Comparison of ENCODE assay signal across 20 mouse cellular contexts in the genomic region with DNA sequence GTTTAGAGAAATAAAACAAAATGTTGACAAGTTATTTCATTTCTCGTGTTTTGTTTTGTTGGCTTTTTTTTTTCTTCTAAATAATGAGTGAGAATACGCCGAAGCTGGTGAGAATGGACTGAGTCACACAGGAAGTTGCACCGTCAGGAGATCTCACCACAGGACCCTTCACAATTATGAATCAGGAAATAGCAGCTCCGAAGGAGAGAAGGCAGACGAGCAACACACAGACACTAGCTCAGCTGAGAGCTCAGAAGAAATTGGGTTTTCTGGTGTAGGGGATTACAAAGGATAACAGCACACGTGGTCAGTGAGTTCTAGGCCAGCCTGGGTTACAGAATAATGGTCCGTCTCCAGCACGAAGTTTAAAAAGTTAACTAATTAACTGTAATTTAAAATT. TPM values are rescaled to one million over a fixed set of nuclear protein-coding genes. Genes with fewer than 3 reads are reported as not detected.
DNase-seq lines count a peak whose midpoint lies in the region; ATAC-seq and TF ChIP-seq lines count a peak whose summit lies in the region.
"Had no signal": no experiment of that assay in that cellular context is flagged by ENCODE, and none has a peak within 500 bp of the region (broad histone marks: within the 10 kb centered on the region; RNA-seq: fewer than 3 reads in every experiment).

No protein-coding gene starts in this region.

- TF ChIP-seq EP300 in CH12.LX (IDR thresholded peaks at IDR 0.05; ENCODE audit: low read length): no peak

- H3K36me3 ChIP-seq in CH12.LX (replicated peaks in 1 of 2; ENCODE audit: control insufficient read depth in 1 of 2, insufficient read depth in 1 of 2, low read length in 1 of 2): peaks cover 0 to 7% of the 10 kb centered on the region in 2 experiments

- DNase-seq in 3T3-L1 (ENCODE audit: low read depth, low spot score) (peak; percentile 67), CH12.LX (ENCODE audit: extremely low read depth) (no peak), adipocyte (ENCODE audit: low spot score) (no peak)
- no peak for DNase-seq in left cerebral cortex, adult 8-10 months (ENCODE audit: low spot score in 2 of 2)
- DNase-seq in layer of hippocampus, postnatal 36 days: no peak
- DNase-seq in urinary bladder, postnatal 14 days (ENCODE audit: low spot score): no peak
- DNase-seq: cerebellum, adult 9-11 months; gastrocnemius, postnatal 14 days; heart, postnatal 10 days; kidney, adult 2 months; kidney, postnatal 25 days; liver, postnatal 0 days; lung, postnatal 14 days; spleen, adult 18-20 months had no signal

- no peak overlapping the region for H3K27ac ChIP-seq in CH12.LX (ENCODE audit: insufficient read depth, low read depth)
- H3K27ac ChIP-seq: heart, embryonic 10.5 days; hindbrain, embryonic 14.5 days; limb, embryonic 15.5 days; midbrain, embryonic 13.5 days had no signal

- H3K27me3 ChIP-seq in CH12.LX (replicated peaks): no peaks in the 10 kb centered on the region
- H3K27me3 ChIP-seq: limb, embryonic 15.5 days; midbrain, embryonic 13.5 days had no signal

- H3K4me2 ChIP-seq in CH12.LX (ENCODE audit: insufficient read depth, low read depth, poor library complexity, severe bottlenecking): no peak overlapping the region
- H3K4me2 ChIP-seq: hindbrain, embryonic 14.5 days; limb, embryonic 15.5 days; midbrain, embryonic 13.5 days had no signal

- in situ Hi-C loops in CH12.LX (cut with MboI; ENCODE audit: low pct_ligation_motif_present, low pct_unique_long_range_greater_than_20kb, low sequenced_read_pairs): no loop called here

- TF ChIP-seq CTCF in CH12.LX (conservative IDR thresholded peaks at IDR 0.05 in 1 of 2, IDR thresholded peaks at IDR 0.05 in 1 of 2; ENCODE audit: low read depth in 2 of 2, low read length in 2 of 2): no peak

- peak; percentile 98 for ATAC-seq in granulocyte monocyte progenitor cell, adult 5-6 weeks (replicated peaks; ENCODE audit: poor library complexity, severe bottlenecking)
- peak; percentile 58; the same call in 1 of the 2 replicates for ATAC-seq in monocyte, adult 5-6 weeks (replicated peaks; ENCODE audit: insufficient number of reproducible peaks, low FRiP score, low TSS enrichment, poor library complexity, severe bottlenecking)
- ATAC-seq: liver, postnatal 0 days; midbrain, embryonic 13.5 days had no signal

- no peaks in the 10 kb centered on the region for H3K9me3 ChIP-seq in CH12.LX (replicated peaks; ENCODE audit: low read length)
- H3K9me3 ChIP-seq: heart, embryonic 10.5 days; limb, embryonic 15.5 days; midbrain, embryonic 13.5 days had no signal

- no peak overlapping the region for H3K9ac ChIP-seq in CH12.LX (ENCODE audit: insufficient read depth, low read depth)
- H3K9ac ChIP-seq: hindbrain, embryonic 14.5 days; limb, embryonic 15.5 days; liver, postnatal 0 days; midbrain, embryonic 13.5 days had no signal

- no peaks in the 10 kb centered on the region for H3K79me2 ChIP-seq in CH12.LX (replicated peaks; ENCODE audit: control insufficient read depth, extremely low read depth, insufficient read depth, poor library complexity, severe bottlenecking)

- H3K4me1 ChIP-seq in CH12.LX (ENCODE audit: control insufficient read depth in 1 of 2, insufficient read depth in 2 of 2): peaks cover 0 to 6% of the 10 kb centered on the region in 2 experiments; a peak in 3 of 4 replicates
- H3K4me1 ChIP-seq: heart, embryonic 10.5 days; limb, embryonic 15.5 days; midbrain, embryonic 13.5 days had no signal

- TF ChIP-seq RAD21 in CH12.LX (IDR thresholded peaks at IDR 0.05; ENCODE audit: low read depth, low read length): no peak

- dilution Hi-C loops in CH12.LX (cut with MboI; ENCODE audit: extremely low pct_ligation_motif_present, extremely low pct_unique_long_range_greater_than_20kb, low sequenced_read_pairs): no loop called here

- no peak overlapping the region for H3K4me3 ChIP-seq in CH12.LX (replicated peaks in 1 of 3; ENCODE audit: low read depth in 2 of 3, low read length in 2 of 3, poor library complexity in 1 of 3)
- H3K4me3 ChIP-seq: heart, embryonic 10.5 days; limb, embryonic 15.5 days; midbrain, embryonic 13.5 days had no signal

- no peak for TF ChIP-seq POLR2A in CH12.LX (IDR thresholded peaks at IDR 0.05; ENCODE audit: low read depth, low read length)

TF ChIP-seq in CH12.LX, 34 proteins besides CTCF, POLR2A, EP300 and RAD21:
- TF ChIP-seq ELF1 (IDR thresholded peaks at IDR 0.05; ENCODE audit: low read depth, low read length) (0 out of 2 replicates have a peak, but pooled peaks have one; percentile 13), ZMIZ1 (IDR thresholded peaks at IDR 0.05; ENCODE audit: low read depth, low read length) (no peak)
TF ChIP-seq in CH12.LX: peak in this region for 1.

RNA-seq across cellular contexts. Expression of a gene that starts 1.9 kb away (rescaled TPM):
- total RNA-seq in CH12.LX (2012; rRNA removed): 121 and 130 TPM in 2 replicates
- 84.8 and 89.9 TPM in 2 replicates for total RNA-seq in CH12.LX (2014; rRNA removed)
- polyA plus RNA-seq in CH12.LX (2012; ENCODE audit: insufficient read length, low read depth): 145 and 190 TPM in 2 replicates
- 172 and 204 TPM in 2 replicates for total RNA-seq in granulocyte monocyte progenitor cell, adult 5-6 weeks (2014; fragmentation: Nextera tagmentation)
- 244 and 247 TPM in 2 replicates for total RNA-seq in granulocyte monocyte progenitor cell, adult 5-6 weeks (2017)
- total RNA-seq in monocyte, adult 5-6 weeks (2017): 44.6 to 108 TPM (median 56.9 TPM) in 3 replicates
- 10 to 100 TPM; 39.7 to 41.3 (median 40.5) TPM for total RNA-seq in left cerebral cortex, adult 8-10 months (2022)
- 10 to 100 TPM; 34.0 to 35.1 TPM for total RNA-seq in layer of hippocampus, postnatal 36 days (2021)

RNA-seq across cellular contexts. Expression of a gene that starts 15.0 kb away (rescaled TPM):
- total RNA-seq in CH12.LX (2012; rRNA removed) (1.6 and 2.0 TPM in 2 replicates), CH12.LX (2014; rRNA removed) (0.84 and 1.3 TPM in 2 replicates)
- polyA plus RNA-seq in CH12.LX (2012; ENCODE audit: insufficient read length, low read depth): 1.4 and 3.2 TPM in 2 replicates
- 3.7 and 11.0 TPM in 2 replicates for total RNA-seq in granulocyte monocyte progenitor cell, adult 5-6 weeks (2014; fragmentation: Nextera tagmentation)
- total RNA-seq in granulocyte monocyte progenitor cell, adult 5-6 weeks (2017): 3.2 and 3.4 TPM in 2 replicates
- 1.6 to 4.4 TPM (median 3.5 TPM) in 3 replicates for total RNA-seq in monocyte, adult 5-6 weeks (2017)
- 1 to 10 TPM; 2.0 to 3.4 (median 2.7) TPM for total RNA-seq in left cerebral cortex, adult 8-10 months (2022)
- 1 to 10 TPM; 1.2 to 2.8 TPM for total RNA-seq in layer of hippocampus, postnatal 36 days (2021)

RNA-seq across cellular contexts. Expression of a gene that starts 41.0 kb away (rescaled TPM):
- total RNA-seq in CH12.LX (2012; rRNA removed): 98.7 and 103 TPM in 2 replicates
- 42.1 and 43.9 TPM in 2 replicates for total RNA-seq in CH12.LX (2014; rRNA removed)
- polyA plus RNA-seq in CH12.LX (2012; ENCODE audit: insufficient read length, low read depth): 83.6 and 94.8 TPM in 2 replicates
- total RNA-seq in granulocyte monocyte progenitor cell, adult 5-6 weeks (2014; fragmentation: Nextera tagmentation): 44.8 and 73.4 TPM in 2 replicates
- 44.5 and 46.0 TPM in 2 replicates for total RNA-seq in granulocyte monocyte progenitor cell, adult 5-6 weeks (2017)
- 21.9 to 41.1 TPM (median 25.6 TPM) in 3 replicates for total RNA-seq in monocyte, adult 5-6 weeks (2017)
- 10 to 100 TPM; 55.3 to 68.0 (median 56.9) TPM for total RNA-seq in left cerebral cortex, adult 8-10 months (2022)
- 10 to 100 TPM; 61.1 to 65.8 TPM for total RNA-seq in layer of hippocampus, postnatal 36 days (2021)

RNA-seq across cellular contexts. Expression of a gene that starts 54.2 kb away (rescaled TPM):
- 128 and 202 TPM in 2 replicates for total RNA-seq in CH12.LX (2012; rRNA removed)
- total RNA-seq in CH12.LX (2014; rRNA removed): 101 and 102 TPM in 2 replicates
- 64.2 and 70.6 TPM in 2 replicates for polyA plus RNA-seq in CH12.LX (2012; ENCODE audit: insufficient read length, low read depth)
- 11.6 and 14.7 TPM in 2 replicates for total RNA-seq in granulocyte monocyte progenitor cell, adult 5-6 weeks (2014; fragmentation: Nextera tagmentation)
- 5.9 and 8.0 TPM in 2 replicates for total RNA-seq in granulocyte monocyte progenitor cell, adult 5-6 weeks (2017)
- 55.1 to 94.2 TPM (median 67.6 TPM) in 3 replicates for total RNA-seq in monocyte, adult 5-6 weeks (2017)
- total RNA-seq in left cerebral cortex, adult 8-10 months (2022): 1 to 10 TPM; 2.2 to 4.8 (median 4.1) TPM
- total RNA-seq in layer of hippocampus, postnatal 36 days (2021): 1 to 10 TPM; 1.9 to 3.6 TPM
